Mouse (Mus musculus): ENCODE data around the gene Ier3.

Ier3 gene

DNA sequence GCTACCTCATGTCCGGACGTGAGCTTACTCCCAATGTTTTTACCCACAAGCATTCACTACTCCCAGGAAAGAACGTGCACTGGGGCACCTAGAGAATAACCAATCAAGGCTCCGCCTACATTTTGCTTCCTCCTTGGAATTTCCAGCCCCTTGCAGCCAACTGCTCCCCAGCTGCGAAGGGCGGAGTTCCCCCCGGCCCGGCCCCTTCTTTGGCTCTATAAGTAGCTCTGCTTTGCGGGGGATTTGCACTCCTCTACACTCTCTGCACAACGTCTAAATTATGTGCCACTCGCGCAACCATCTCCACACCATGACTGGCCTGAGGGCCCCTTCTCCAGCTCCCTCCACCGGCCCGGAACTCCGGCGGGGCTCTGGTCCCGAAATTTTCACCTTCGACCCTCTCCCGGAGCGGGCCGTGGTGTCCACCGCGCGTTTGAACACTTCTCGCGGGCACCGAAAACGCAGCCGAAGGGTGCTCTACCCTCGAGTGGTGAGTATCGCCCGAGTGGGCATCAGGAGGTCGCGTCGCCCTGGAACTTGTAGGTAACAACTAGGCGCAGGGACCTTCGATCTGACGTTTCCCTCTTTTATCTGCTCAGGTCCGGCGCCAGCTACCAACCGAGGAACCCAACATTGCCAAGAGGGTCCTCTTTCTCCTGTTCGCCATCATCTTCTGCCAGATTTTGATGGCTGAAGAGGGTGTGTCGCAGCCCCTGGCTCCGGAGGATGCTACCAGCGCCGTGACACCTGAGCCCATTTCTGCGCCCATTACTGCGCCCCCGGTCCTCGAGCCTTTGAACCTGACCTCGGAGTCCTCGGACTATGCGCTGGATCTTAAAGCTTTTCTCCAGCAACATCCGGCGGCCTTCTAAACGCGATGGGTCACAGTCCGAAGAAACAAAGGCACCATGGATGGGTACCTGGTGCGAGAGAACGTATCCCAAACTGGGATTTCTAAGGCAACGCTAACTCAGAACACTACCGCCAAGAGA, at the start of gene Ier3:
Gene Ier3 (plus strand): TSS at position 246 of the 992 bp plus-strand sequence.
- peak; percentile 50 for ATAC-seq (ENCODE audit: low TSS enrichment)

DNA sequence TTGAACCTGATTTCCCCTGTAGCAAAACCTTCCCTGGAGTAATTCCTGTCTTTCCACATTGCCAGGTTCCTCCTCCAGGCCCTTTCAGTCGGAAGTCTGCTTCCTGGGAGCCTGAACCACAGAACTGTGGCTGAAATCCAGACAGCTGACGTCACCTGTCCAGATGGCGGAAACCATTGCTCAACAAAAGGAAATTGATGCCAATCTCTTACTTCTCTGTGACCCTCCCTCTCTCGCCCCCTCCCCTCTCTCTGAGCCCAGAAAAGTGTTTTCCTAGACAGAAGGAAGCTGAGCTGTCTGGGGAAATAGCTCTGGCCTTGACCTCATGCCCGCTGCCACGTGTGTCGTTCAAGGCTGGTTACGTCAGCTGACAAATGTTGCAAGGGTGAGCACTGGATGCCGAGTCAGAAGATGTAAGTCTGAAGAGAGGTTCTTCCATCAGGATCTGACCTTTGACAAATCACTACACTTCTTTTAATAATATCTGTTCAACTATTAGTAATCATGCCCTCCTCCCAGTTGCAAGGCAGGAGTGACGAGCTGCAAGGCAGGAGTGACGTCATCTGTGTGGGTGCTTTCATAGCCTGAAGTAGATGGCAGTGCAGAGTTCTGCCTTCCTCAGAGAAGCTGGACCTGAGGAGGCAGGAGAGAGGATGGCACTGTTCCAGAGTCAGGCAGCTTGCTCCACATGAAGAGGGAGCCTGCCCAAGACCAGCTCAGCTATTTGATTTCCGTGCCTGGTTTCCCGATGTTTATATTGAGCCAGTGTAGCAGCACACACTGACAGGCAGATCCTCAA, 44.5 kb upstream of the Ier3 start:
- peak; percentile 90 for ATAC-seq (ENCODE audit: low TSS enrichment)

DNA sequence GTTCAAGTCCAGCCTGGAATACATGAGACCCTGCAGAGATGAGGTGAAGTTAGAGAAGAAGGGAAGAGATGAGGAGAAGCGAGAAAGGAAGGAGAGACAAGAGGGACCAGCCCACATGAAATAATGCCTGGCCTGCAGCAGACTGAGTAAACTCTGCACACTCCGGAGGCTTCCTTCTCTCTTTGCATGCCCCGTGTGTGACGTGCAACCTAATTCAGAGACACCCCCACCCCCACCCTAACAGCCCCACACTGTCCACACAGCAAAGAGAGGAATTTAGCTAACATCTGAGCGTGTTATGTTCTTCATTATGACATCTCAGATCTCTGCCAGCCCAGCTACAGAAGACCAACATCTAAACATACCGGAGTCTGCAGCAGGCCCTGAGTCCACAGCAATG, 42.5 kb upstream of the Ier3 start:
- no peak for ATAC-seq (ENCODE audit: low TSS enrichment)

DNA sequence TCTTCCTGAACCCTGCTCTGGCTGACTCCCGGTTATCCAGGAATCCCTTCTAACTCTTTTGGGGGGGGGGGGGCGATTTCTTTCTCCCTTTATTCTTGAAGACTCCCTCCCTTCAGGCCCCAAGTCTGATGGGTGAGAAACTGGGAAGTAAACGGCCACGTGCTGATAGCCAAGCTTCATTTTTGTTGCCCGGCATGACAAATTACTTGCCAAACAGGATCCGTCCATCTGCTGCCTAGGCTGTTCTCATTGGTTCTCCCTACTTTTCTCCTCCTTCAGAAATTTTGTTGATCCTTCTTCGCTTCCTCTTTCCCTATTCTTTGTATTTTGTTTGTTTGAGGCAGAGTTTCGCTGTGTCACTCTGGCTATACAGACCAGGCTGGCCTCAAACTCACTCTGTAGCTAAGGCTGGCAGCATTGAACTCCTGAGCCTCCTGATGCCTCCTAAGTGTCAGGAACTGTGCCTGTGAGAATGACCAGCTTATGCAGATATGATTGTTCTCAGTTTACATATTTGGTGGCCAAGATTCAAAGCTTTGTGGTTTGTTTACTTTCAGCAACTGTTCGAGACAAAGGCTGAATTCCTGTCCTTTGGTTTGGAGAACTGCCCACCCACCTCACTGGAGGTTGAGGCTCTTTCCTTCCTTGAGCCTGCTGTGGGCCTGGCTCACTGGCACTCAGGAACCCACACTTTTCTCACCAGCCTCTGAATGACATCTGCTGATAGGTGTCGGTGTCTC, 41.8 kb upstream of the Ier3 start:
- no peak for ATAC-seq (ENCODE audit: low TSS enrichment)

DNA sequence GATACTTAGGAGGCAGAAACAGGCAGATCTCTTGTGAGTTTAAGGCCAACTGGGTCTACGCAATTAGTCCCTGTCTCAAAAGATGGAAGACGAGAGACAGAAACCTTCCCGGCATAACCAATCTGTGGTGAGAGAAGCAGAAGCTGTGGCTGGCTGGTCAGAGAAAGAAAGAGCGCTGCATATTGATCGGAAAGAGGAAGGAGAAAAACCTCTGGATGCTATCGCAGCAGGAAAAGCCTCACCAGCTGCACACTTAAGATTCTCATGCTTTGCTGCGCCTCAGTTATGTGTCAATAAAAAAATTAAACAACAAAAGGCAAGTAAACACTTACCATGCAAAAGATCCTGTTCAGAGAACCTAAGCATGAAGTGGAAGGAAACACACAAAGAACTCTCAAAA, 41.1 kb upstream of the Ier3 start:
- no peak for ATAC-seq (ENCODE audit: low TSS enrichment)

DNA sequence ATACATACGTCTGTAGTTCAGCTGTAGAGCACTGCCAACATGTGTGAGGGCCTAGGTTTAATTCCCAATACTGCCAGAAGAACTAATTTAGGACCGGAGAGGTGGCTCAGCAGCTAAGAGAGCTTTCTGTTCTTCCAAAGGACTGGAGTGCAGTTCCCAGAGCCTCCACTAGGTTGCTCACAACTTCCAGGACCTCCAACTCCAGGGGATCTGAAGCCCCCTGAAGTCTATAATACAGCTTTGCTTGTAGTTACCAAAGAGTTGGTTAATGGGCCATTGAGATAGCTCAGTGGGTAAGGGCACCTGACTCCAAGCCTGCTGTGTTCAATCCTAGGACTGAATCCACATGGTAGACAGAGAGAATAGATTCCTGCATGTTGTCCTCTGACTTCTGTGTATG, 39.1 kb upstream of the Ier3 start:
- no peak for ATAC-seq (ENCODE audit: low TSS enrichment)

DNA sequence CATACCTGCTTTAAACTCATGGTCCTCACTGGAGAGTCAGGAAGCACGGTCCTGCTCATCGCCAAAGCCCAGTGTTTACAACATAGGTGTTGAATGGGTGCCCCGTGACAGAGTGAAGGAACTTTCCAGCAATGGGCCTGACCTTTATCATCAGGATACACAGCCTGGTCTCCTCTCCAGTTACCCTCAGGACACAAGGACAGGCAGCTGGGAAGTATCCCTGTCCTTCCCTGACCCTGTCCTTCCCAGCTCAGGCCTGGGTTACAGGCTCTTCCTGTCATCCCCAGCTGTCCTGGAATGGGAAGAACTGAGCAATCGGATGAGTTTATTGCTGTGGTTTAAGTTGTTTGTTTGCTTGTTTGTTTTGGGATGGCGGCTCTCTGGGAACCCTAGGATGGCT, 38.6 kb upstream of the Ier3 start:
- no peak for ATAC-seq (ENCODE audit: low TSS enrichment)

DNA sequence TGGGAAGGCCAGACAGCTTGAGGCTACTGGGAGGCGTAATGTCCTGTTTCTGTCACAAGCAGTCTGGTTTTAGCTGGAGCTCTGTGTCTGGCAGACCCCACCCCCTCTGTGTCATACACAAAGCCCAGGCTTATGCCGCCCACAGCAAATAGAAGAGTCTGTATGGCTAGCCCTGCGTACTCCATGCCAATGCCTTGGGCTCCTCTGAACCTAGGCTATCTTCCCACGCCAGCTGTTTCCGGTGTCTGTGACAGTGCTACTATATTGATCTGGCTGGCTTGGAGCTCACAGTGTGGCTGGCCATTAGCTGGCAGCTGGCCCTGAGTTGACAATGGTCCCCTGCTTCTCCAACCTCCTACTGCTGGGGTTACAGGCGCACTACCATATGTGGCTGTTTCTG, 37.5 kb upstream of the Ier3 start:
- no peak for ATAC-seq (ENCODE audit: low TSS enrichment)

DNA sequence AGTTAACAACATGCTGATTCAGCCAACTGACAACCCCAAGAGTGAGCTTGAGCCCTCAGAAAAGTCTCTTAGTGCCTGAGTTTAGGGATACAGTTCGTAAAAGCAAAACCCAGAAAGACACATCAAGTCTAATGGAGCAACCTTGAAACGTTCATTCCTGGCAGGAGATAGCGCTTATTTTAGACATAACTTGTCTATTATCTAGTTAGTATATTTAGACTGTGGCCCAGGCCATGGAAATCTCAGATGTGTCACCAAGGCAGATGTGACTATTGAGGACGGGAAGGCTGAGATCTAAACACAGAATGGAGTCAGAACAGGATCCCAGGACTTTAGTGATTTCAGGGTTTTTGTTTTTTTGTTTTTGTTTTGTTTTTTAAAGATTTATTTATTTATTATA, 36.3 kb upstream of the Ier3 start:
- ATAC-seq (ENCODE audit: low TSS enrichment) = no peak

DNA sequence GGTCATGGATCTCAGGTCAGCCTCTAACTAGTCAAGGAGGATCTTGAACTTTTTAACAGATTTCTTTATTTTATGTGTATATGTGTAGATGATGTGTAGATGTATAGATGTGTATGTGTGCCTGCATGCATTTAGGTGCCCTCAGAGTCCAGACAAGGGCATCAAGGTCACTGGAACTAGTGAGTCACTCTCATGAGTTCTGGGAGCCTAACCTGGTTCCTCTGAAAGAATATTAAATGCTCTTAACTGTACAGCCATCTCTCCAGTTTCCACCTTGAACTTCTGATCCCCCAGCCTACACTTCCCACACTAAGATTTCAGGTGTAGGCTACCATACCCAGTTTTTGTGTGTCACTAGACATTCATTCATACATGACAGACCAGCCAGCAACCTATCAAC, 34.0 kb upstream of the Ier3 start:
- ATAC-seq (ENCODE audit: low TSS enrichment) = no peak

DNA sequence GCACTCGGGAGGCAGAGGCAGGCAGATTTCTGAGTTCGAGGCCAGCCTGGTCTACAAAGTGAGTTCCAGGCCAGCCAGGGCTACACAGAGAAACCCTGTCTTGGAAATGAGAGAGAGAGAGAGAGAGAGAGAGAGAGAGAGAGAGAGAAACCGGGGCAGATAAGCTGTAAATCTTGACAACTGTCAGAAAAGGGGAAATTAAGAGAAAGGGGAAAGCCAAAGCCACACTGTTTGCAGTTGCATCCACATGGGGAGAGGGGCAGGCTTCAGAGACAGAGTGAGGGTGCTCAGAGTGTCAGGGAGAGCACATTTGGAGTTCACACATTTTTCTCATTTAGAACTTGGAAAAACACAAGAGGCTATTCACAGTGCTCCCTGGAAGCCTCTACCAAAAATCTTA, 33.5 kb upstream of the Ier3 start:
- no peak for ATAC-seq (ENCODE audit: low TSS enrichment)

DNA sequence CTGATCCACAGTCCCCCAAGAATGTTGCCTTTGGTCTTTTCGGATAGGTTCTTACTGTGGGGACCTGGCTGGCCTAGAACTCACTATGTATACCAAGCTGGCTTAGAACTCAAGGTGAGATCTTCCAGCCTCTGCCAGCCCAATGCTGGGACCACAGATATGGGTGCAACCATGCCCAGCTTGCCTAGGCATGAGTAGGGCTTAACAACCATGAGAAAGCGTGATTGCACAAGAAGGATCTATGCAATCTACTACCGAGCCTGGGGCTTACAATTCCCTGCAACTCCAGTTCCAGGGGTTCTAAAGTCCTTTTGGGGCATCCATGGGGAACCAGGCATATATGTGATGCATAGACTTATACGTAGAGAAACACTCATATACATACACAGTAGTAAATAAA, 30.6 kb upstream of the Ier3 start:
- ATAC-seq (ENCODE audit: low TSS enrichment) = no peak

DNA sequence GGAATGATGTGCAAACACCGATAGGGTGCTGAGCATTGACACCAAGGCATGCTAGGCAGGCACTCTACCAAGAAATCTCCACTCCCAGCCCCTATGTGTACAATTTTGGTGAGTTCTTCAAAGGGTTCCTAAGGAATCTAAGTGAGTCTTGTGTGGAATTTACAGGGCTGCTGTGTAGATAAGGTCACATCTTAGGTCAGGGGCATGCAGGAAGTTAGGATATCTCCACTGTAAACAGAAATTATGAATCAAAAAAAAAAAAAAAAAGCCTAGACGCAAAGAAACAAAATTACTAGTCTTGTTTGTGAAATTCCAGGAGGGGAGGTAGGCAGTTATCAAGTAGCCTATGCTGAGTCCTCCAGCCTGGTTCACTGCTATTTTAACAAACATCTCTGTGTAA, 28.6 kb upstream of the Ier3 start:
- no peak for ATAC-seq (ENCODE audit: low TSS enrichment)

DNA sequence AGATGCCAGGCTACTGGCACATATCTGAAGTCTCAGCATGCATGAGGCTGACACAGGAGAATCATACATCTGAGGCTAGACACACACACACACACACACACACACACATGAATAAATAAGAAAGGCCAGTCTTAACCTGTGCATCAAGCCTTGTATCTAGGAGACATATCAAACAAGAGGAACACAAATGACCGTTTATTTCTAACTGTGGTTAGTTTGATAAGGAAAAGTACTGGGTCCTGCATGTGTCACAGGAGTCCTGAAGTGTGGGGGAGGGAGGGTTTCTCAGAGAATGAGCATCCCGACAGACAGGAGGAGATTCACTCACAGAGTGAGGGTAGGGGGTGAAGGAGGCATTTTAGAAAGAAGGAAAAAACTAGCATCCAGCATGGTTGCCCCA, 26.4 kb upstream of the Ier3 start:
- ATAC-seq (ENCODE audit: low TSS enrichment) = no peak

DNA sequence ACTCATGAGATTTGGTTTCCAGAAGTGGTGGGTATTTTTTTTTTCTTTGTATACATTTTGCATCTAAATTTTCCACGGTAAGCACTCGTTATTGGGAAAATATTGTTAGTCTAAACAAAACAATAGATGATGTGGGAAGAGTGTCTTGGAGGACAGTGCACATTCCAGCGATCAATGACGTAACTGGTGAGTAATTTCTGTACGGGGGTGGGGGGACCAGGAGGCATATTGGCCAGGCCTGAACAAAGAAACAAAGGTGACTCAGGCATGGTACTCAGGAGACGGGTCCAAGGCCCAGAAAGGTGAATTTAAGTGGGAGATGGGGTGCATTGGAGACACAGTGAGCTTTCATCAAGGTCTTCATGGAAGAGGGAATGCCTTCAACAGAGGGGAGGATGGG, 25.8 kb upstream of the Ier3 start:
- no peak for ATAC-seq (ENCODE audit: low TSS enrichment)

DNA sequence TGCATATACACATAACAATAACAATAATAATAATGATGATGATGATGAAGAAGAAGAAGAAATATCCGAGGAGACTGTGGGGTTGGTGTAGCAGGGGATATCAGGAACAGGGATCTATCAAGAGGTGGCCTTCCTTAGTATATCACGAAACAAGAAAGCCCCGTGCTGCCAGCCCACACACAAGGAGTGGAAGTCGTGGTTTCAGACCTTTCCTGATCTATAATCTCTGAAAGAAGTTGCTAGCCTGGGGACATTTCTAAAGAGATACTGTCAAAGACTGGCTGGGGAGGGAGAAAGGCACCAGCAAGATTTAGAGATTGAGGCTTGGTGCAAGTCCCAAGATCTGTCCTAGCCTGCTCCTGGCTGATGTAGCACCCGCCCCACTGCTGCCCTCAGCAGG, 24.6 kb upstream of the Ier3 start:
- no peak for ATAC-seq (ENCODE audit: low TSS enrichment)

DNA sequence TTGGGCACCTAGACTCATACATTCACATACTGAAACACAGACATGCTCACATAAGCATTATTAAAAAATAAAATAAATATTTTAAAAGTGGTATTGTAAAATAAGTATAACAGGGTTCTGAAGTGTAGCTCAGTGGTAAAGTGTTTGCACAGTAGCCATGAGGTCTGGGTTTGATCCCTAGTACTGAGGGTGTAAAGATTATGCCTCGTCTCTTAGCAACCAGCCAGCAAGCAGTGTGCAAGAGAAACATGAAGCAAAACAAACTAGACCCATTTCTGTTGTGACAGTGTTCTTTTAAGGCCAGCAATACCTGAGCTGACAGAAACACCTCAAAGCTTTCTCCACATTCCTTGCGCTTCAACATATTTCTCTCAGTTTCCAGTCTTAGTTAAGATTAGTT, 20.6 kb upstream of the Ier3 start:
- no peak for ATAC-seq (ENCODE audit: low TSS enrichment)

DNA sequence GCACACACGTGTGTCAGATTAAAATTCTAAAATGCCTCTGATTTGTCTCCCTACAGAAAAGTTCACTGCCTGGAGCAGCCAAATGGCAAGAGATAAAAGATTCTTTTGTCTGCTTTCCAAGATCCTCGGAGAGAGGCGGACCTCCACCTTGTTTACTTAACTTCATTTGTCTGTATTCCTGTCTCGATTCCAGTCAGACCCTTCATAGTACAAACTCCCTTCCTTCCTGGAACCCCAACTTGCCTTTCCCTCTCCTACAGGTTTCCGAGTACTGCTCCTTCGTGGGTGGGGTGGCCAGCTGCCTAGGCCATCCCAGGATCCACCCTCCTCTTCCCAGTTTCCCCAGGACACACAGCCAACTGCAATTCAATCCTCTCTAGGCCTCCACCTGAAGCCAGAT, 18.5 kb upstream of the Ier3 start:
- no peak for ATAC-seq (ENCODE audit: low TSS enrichment)

DNA sequence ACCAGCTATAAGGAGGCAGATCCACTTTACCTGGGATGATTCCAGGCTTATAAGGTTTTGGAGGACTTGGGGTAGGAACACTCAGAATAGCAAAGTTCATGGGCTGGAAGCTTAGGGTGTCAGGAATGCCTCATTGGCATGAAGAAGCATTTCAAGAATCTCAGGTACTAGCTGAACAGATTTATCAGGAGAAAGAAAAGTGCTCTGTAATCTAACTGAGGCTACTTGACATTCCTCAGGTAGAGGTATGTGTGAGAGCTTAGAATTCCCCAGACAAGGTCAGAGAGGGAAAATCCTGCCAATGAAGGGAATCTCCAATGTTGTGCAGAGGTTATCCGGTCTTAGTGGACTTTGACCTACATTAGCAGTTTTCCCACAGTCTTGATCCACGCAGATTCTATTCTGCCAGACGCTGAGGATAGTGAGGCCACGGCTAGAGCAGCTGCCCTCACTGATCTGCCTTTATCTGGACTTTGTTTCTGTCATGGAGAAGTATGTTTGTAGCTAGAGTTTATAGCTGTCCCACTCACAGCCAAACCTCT, 17.6 kb upstream of the Ier3 start:
- ATAC-seq (ENCODE audit: low TSS enrichment) = no peak

DNA sequence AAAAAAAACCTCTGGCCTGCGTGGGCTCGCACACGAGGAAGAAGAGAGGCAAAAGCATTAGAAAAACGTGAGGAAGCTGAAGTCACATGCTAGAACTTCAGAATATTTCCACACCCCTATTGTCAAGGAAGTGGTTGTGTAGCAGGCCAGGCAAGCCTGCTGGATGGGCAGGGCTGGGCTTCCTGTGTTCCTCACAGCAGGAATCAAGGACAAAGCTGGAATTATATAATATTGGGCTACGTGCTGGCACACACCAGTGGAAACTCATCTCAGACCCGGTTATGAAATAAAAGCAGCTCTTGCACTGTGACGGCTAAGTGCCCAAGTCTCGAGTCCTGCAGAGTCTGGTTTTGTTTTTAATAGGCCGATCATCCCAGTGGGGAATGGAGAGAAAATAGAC, 13.4 kb upstream of the Ier3 start:
- ATAC-seq (ENCODE audit: low TSS enrichment) = peak; percentile 70; the same call in 1 of the 2 replicates

DNA sequence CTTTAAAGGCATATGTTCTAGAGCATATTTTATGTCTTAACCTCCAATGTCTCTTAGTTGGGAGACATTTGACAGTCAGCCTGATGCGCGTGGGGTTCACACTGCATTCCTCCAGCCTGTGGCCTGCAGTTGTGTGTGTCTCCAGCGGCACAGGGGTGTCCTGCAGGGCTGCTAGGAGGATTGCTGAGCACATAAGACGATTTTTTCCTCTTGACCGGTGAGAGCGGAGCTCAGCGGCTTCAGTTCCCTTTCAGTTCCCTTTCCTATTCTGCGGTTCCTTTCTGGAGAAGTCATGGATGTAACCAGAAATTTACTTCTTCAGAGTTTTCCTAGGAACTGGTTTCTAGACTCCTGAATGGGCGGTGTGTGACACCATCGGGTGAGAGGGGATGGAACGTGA, 12.1 kb upstream of the Ier3 start:
- ATAC-seq (ENCODE audit: low TSS enrichment) = no peak
